Mouse (Mus musculus): Measurements from ENCODE around the gene Pkd1l2.
A peak's percentile ranks its signal among the peaks of the same experiment; 100 is the strongest.

The Pkd1l2 gene

DNA sequence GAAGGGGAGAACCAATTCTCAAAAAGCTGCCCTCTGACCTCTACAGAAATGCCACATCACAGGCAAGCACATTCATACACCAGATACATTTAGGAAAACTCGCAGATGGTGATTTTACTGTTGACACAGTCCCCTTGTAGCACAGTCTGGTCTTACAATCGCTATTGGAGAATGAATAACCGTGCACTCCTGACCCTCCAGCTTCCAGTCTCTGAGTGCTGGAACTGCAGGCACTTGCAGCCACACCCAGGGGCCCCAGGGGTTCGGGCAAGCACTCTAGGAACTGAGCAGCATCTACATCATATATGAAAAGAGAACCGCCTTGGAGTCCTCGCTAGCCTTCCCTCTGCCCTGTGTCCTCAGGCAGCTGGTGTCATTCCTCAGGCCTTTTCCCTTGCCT, 50.8 kb downstream of the Pkd1l2 start:
- no peak for DNase-seq

DNA sequence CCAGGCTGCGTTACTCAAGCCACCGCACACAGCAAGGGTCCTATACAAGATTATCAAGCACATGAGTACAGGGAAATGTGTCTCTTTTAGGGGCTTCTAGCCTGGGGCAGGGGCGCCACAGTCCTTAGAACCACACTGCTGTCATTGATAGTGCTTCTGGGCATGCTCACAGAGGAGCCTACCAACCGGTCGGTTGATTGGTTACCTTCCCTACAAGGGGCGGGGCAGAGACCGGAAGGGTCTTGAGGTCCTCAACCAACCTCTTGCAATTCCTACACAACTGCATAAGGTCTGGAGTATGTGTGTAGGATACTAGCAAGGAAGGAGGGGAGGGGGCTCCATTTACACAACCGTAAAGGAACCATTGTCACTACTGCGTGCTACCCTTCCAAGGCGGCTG, 53.6 kb downstream of the Pkd1l2 start:
- no peak for DNase-seq

DNA sequence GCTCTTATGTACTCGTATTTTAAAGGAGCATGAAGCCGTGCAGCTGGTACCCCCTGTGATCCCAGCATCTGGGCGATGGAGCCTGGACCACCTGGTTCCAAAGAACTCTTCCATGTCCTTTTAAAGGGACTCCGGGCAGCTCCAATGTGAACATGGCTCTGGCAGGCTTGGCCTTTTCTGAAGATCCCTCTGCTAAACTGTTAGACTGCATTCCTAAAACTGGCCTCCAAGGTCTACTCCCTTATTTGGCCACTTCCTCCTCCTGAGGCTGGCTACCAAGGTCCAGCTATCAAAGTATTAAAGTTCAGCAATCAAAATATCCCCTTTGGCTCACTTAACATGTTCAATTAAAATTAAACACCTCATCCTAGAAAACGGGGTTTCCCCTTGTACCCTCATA, 54.6 kb downstream of the Pkd1l2 start:
- DNase-seq = no peak

DNA sequence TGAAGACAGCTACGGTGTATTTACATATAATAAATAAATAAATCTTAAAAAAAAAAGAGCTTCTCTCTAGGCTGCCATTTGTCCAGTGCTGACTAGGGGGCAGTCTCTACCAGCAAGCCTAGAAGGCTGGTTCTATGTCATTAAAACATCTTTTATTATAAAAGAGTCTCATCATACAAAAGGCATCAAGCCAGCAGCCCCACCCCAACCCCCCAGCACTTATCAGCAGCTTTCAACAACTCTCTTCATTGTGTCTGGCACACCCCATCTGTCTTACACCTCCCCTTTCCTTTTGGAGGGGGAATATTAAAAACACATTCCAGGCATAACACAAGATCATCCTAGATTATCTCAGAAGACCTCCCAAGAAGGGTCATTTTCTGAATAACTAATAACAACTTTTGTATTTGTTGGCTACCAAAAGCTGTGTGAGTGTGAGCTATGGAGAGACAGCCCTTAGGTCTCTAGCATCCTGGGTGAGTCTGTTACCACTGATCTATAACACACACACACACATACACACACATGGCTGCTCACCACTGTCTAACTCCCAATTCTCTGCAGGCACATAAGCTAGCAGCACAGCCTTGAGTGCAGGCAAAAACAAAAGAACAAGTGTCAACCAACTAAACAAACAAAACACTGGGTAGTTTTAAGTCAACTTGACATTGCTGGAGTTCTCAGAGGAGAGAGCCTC, 59.8 kb downstream of the Pkd1l2 start:
- no peak for DNase-seq

DNA sequence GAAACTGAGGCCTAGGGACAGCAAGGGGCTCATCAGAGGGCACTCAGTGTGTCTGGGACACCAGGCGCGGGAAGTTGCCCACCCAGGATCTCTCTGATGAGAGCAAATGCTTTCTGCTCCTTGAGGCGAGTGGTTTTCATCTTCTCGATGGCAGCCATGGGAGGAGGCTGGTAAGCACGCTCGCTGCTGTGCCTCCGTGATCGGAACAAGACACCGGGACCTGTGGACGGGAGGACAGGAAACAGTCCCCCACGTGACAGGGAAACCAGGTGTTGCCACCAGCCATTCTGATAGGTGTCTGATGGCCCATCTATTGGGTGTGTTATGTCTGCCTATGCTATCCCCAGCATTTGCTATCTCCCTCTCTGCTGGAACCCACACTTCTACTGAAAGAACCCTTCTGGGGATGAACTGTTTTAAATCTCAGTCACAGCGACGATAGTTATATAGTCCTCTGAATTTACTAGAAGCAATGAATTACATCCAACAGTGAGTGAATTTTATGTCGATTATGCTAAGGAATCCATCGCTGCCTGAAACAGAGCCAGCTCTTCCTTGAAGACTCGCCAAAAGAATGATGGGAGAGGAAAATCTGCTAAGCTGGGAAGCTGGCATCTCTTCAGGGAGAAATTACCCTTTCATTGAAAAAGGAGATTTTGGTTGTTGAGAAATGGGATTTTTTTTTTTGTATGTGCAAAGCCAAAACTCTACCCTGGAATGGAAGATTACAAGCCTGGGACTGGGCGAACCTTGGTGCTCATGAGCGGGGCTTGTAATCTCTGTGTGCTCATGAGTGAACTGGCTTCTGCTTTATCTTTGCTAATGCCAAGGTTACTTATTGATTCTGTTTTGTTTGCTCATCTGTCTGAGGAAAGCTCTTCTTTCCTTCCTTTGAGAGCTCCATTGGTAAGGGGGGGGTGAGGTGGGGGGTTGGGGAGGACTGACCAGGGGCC, 62.6 kb downstream of the Pkd1l2 start:
- no peak for DNase-seq

DNA sequence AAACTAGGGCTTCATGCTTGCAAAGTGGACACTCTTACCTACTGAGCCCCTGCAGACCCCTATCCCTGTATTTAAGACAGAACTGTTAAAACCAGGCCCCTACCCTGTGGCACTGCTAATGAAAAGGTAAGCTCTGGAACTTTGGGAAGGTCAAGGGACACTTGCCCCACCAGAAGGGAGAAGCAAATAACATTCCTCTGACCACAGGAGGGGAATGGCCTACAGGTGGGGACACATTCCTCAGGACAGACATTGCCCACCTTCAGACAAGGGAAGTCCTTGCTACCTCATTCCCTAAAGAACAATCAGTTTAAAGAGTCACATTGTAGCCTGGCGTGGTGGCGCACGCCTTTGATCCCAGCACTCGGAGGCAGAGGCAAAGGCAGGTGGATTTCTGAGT, 64.4 kb downstream of the Pkd1l2 start:
- no peak for DNase-seq

DNA sequence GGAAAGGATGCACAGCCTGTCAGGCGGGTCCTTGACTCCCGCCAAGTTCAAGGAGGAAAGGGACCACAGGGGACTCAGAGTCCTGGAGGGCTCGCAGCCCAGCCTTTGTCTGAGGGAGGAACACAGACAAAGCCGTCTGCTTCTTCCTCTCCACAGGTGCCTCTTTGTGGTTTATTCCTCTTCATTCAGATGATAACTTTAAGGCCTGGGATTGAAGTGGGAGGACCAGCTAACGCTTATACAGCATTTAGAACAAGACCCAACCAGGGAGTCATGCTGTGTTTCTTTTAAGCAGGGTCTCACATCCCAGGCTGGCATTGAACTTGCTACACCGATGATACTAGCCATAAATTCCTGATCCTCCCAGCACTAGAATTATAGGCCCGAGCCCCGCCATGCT, 65.2 kb downstream of the Pkd1l2 start:
- DNase-seq = no peak

DNA sequence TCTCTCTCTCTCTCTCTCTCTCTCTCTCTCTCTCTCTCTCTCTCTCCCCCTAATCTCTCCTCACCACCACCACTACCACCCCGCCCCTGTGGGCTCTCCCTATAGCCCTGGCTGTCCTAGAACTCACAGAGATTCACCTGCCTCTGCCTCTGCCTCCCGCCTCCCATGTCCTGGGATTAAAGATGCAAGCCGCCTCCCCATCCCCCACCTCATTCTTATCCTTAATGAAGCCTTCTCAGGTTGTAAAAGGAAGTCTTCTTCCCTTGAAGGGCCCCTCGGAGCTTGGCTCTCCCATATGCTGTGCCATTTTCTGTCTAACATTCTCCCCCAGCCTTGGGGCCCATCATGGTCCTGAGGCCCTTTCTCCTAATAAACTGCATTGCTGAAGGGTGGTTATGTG, 66.6 kb downstream of the Pkd1l2 start:
- no peak for DNase-seq

DNA sequence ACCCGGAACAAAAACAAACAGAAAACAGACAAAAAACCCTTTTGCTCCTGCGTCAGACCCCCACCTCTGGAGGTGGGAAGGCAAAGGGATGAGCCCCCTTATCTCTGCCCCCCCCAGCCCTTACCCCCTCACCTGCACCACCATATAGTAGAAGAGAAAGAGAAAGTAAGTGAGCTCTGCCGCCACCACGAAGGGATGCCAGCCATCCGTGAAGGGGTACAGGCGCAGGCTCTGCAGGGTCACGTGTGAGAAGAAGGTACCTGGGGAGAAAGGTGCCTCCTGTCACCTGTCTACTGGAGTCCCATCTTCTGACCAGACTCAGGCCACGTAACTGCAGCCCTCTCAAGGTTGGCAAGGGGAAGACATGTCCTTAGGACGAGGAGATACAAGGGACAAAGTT, 70.9 kb downstream of the Pkd1l2 start:
- DNase-seq = no peak

DNA sequence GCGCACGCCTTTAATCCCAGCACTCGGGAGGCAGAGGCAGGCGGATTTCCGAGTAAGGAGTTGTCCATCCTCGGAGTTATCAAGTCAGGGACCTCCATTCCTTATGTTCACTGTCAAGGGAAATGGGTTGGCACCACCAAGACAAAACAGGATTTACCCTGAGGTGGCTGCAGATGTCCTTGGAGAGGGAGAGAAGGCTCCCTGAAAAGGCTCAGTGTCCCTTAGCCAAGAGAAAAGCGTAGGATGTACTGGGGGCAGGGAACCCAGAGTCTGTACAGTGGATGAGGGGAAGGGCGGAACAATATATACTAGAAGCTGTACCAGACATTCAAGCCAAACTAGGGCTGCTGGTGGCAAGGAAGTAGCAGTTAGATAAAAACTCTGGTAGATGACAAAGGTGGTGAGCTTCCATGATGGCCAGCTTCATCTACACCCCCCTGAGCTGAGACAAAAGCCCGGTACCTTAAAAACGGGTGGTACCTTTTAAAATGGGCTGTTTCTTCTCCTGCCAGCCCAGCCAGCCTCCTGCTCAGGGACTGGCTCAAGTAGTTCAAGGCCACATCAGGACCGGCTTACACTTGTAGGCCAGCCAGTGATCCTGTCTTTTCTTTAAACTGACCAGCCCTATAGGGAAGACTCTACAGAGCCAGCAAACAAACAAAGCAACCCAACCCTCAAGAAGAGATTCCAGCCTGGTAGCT, 88.1 kb downstream of the Pkd1l2 start:
- no peak for DNase-seq

DNA sequence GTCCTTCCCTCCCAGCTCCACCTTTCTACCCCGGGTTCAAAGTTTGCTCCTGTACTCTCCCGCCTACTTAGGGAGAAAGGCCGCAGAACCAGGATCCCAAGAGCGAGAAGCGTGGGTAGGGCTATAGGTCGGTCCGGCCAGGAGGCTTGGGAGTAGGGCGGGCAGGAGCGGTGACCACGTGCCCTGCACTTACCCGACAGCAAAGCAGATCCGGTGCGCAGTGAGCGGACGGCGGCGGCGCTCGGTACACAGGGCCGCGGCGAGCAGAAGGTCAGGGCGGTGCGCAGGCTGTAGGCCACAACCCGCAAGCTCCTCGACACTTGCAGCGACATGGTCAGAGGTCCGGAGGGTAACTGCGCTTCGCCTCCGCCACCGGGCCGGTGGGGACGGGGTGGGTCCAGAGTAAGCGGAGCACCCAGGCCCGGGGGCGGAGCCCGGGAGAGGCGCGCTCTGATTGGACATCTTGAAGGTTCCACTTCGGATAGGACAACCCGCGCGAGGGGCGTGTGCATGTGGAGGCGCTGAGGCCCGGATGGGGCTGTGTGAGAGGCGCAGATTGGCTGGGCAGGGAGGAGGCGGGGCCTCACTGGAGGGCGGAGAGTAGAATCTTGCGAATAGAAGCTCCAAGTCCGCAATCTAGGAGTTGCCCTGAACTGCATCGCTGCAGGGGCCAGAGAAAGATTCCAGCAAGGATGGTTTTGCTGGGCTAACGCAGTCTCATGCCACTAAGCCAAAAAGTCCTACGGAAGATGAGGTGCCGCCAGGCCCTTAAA, 89.0 kb downstream of the Pkd1l2 start, which contains the start of gene Gcsh:
TSS of gene Gcsh (minus strand) at position 443 of the 773 bp plus-strand sequence.
- DNase-seq = peak; percentile 97

DNA sequence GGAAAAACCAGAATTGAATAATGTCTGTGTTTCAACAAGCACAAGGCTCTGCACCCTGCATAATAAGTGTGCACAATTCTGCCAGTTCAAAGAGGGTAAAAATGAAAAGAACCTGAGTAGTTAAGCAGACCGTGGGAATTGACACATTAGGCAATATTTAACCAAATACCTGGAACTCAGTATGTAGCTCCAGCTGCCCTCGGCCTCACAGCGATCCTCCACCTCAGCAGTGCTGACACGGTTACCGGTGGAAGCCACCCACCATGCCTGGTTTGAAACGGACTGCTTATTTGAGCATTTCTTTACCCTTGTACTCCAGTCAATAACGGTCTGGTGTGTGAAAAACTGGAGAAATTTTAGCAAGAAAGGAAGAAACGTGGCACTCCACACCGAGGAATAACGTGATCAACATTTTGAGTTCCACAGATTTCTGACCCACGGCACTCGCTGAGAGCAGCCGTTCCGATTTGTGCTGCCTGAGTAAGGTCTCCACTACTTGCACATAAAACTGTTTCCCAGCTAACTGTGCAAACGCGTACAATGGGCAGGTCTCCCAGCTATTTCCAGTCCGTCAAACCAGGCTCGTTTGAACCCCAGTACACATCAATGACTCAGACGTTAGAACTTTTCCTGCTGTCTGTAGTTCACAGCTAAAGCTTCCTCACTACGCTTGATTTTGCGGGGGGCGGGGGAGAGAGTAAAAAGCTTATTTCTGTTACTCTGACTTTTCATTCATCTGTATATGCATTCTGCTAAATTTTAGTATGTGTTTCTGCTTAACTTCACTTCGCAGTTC, 89.9 kb downstream of the Pkd1l2 start:
- peak; percentile 39 for DNase-seq

DNA sequence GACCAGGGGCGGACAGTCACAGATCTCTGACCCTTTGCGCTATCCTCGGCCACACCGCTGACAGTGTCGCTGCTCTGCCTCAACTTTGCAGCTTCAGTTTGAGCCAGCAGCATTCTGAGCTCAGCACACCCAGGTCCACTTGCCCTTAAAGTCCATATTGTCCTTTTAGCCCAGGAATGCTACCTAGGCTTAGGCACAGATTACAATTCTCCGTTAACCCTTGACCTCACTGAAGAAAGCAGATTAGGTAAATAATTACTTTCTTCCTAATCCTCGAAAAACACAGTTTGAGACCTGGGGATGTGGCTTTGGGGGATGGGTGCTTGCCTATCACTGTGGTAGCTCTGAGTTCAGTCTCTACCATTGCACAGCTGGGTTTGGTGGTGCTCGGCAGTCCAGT, 91.0 kb downstream of the Pkd1l2 start:
- DNase-seq = no peak

DNA sequence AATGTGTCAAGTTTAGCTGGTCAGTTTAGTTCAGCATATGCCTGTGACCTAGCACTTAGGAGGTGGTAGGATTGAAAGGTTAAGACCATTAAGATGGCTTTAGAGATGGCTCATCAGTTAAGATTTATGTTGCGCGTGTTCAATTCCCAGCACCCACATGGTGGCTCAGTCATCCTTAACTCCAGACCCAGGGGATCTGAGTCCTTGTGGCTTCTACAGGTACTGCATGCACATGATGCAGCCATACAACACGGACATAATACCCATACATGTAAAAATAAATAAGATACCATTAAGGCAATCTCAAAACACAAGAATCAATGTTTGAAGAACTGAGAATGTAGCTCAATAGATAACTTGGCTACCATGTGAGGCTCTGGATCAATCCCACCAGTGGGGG, 92.4 kb downstream of the Pkd1l2 start:
- no peak for DNase-seq

DNA sequence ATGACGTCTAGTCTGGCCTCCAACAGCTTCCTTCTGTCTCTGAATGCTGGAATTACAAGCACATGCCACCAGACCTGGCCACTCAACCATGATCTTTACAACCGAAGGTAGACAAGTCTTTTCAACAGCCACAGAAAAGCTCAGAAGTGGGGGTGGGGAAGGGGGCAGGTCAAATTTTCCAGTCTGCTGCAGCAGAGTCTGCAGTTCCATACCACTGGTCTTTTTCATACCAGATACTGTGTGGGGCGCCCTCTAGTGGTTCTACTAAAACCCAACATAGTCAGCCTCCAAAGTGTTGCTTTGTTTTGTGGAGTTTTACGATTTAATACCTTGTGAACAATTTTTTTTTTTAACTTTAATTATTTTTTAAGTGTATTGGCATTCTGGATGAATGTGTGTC, 102.1 kb downstream of the Pkd1l2 start:
- DNase-seq = peak; percentile 63

DNA sequence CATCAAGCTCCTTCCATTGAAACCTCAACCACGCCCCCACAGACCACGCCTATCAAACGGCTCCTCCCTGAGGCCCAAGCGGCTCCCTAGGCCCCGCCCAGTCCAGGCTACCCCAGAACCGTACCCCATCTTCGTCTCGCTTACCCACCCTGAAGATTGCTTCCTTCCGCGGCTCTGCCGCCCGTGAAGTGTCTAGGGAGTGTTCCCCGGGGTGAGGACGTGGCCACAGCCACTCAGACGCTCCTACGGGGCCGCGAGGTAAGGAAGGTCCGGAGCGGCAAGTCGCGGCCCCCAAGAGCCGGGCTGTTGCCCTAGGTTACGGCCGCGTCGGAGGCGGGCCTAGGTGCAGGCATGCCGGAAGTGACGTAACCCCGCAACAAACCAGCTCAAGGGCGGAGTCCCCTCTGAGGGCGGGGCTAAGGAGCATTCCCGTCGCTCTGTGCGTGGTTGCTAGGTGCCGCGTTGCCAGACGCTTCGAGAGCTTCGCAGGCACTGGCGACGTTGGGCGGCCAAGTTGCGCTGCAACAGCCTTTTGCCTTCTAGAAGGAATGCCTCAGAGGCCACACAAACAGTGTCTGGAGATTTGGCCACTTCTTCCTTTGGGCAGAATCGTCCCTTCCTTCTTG, 103.5 kb downstream of the Pkd1l2 start, which contains the start of gene 1700030J22Rik:
TSS of gene 1700030J22Rik (minus strand) at position 329 of the 626 bp plus-strand sequence.
- peak; percentile 99 for DNase-seq

DNA sequence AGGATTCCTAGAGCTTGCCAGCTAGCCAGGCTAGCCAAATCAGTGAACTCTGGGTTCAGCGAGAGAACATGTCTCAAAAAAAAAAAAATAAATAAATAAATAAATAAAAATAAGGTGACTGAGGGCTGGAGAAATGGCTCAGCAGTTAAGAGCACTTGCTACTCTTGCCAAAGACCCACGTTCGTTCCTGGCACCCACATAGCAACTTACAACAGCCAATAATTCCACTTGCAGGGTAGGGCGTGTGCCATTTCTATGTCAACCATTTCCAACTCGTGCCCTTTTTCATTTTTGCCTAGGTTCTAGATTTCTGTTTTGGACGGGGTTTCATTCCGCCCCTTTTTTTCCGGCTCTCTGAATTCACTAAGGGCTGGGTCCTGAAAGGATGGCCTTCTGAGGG, 104.2 kb downstream of the Pkd1l2 start:
- DNase-seq = no peak

DNA sequence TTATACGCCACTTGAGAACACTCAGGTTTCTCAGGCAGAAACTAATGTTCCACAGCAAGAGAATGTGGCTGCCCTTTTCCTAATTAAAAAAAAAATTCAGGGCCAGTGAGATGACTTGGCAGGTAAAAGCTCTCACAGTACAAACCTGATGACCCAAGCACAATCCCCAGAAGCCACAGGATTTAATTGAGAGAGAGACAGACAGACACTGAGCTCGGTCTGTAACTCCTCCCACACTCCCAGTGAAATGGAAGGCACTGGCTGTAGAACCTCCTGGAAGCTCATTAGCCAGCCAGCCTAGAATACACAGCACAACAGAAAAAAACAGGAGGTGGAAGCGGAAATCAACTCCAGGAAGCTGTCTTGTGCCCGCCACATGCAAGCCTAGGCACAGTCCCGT, 106.6 kb downstream of the Pkd1l2 start:
- DNase-seq = no peak

DNA sequence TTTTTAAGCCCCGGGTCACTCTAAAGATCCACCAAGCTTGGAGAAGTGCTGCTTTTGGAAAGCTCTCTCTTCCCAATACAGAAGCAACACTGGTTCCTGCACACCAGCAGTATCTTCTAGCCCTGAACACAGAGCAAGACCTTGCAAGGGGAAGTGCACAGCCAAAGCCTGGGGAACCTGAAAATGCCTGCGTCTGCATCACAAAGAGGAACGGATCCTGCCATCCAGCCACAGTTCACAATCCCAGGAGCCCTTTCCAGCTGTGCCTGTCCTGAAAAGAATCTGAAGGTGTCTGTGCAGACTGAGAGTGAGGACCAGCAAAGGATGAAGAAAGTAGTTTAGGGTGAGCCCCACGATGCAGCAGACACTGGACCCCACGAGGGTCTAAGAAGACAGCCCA, 107.2 kb downstream of the Pkd1l2 start:
- no peak for DNase-seq

DNA sequence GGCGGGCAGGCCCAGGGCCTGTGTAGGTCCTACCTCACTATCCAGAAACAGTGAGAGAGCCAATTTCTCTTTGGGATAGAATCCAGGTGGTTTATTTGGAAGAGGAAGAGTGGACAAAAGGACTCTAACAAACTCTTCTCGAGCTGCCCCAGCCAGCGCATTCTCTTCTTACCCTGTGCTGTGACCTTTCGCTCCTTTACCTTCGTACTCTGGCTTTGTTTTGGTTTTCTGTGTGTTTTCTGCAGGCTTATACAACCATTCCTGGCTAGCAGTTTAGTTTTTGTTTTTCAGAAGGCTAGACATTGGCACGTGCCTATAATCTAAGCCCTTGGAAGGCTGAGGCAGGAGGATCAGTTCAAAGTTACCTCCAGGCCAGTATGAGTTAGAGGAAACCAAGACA, 112.7 kb downstream of the Pkd1l2 start:
- DNase-seq = no peak

DNA sequence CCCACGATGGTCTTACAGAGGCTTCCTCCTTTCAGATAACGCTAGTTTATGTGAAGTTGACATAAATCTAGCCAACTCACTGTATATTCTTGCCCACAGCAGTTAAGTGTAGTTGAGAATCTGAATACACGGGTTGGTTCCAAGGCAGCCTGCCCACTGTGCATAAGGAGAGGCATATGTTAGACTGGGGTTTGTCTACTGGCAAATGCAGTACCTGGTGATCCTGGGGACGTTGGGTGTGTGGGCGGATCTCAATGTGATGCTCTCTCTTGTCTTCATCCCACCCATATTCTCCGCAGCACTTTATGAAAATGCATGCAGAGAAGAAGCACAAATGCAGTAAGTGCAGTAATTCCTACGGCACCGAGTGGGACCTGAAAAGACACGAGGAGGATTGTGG, 127.8 kb downstream of the Pkd1l2 start:
- DNase-seq = no peak

Data from thymus, postnatal 25 days (tissue).